14 mouse cellular contexts compared by ENCODE assay signal in the genomic region with DNA sequence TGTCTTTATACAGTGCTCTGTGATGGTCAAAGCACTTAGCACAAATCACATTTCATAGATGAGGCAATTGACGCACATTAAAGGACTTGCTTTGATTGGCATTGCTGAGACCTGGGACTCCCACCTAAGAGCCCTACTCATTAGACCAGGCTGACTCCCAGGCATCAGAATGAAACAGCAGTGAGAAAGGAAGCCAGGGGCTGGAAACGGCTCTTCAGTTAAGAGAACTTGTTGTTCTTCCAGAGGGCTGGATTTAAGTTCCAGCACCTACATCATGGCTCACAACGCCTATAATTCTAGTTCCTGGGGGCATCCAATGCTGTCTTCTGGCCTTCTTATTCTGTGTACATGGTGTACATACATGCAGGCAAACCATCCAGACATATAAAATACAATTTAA.
DNase-seq lines count a peak whose midpoint lies in the region; ATAC-seq lines count a peak whose summit lies in the region.
"Had no signal": no experiment of that assay in that cellular context is flagged by ENCODE, and none has a peak within 500 bp of the region (broad histone marks: within the 10 kb centered on the region; RNA-seq: fewer than 3 reads in every experiment).

No protein-coding gene starts in this region.

- no peak overlapping the region for H3K4me3 ChIP-seq in heart, embryonic 12.5 days
- H3K4me3 ChIP-seq in kidney, embryonic 16.5 days (ENCODE audit: low read length): no peak overlapping the region
- no peak overlapping the region for H3K4me3 ChIP-seq in embryonic facial prominence, embryonic 15.5 days (replicated peaks)
- no peak overlapping the region for H3K4me3 ChIP-seq in stomach, embryonic 15.5 days (replicated peaks)
- H3K4me3 ChIP-seq: liver, embryonic 12.5 days had no signal

- H3K27me3 ChIP-seq in heart, embryonic 12.5 days (replicated peaks): no peaks in the 10 kb centered on the region
- H3K27me3 ChIP-seq in kidney, embryonic 16.5 days (ENCODE audit: insufficient read depth, low read length): no peaks in the 10 kb centered on the region
- no peaks in the 10 kb centered on the region for H3K27me3 ChIP-seq in embryonic facial prominence, embryonic 15.5 days
- no peaks in the 10 kb centered on the region for H3K27me3 ChIP-seq in stomach, embryonic 15.5 days (replicated peaks)
- H3K27me3 ChIP-seq: liver, embryonic 12.5 days had no signal

- peak; percentile 94 for DNase-seq in heart, adult 11 months
- no peak for DNase-seq in kidney, adult 18-20 months
- DNase-seq in liver: no peak
- DNase-seq in adrenal gland, adult (ENCODE audit: inconsistent age in 2 of 2, low spot score in 1 of 2): no peak
- DNase-seq: adrenal gland, adult 8-10 months; cerebellum, adult 9-10 months; layer of hippocampus, adult 9-11 months; right cerebral cortex, postnatal 25 days had no signal

- WGBS in heart, embryonic 12.5 days: 77% methylated on average over 3 of the region's 3 CpGs
- WGBS in kidney, embryonic 16.5 days: 62% methylated on average over 3 of the region's 3 CpGs
- 74% methylated on average over 3 of the region's 3 CpGs for WGBS in embryonic facial prominence, embryonic 15.5 days
- 78% methylated on average over 3 of the region's 3 CpGs for WGBS in stomach, embryonic 15.5 days

- H3K27ac ChIP-seq in heart, embryonic 12.5 days (ENCODE audit: poor library complexity, severe bottlenecking): no peak overlapping the region
- H3K27ac ChIP-seq in kidney, embryonic 16.5 days (ENCODE audit: low read length): peak overlapping the region; percentile 78
- H3K27ac ChIP-seq in embryonic facial prominence, embryonic 15.5 days (replicated peaks): peak overlapping the region; percentile 44
- H3K27ac ChIP-seq in stomach, embryonic 15.5 days: peak overlapping the region; percentile 72
- H3K27ac ChIP-seq: hindbrain, postnatal 0 days; liver, embryonic 12.5 days had no signal

- H3K36me3 ChIP-seq in heart, embryonic 12.5 days: no peaks in the 10 kb centered on the region
- H3K36me3 ChIP-seq in kidney, embryonic 16.5 days (ENCODE audit: insufficient read depth, low read length): no peaks in the 10 kb centered on the region
- H3K36me3 ChIP-seq in embryonic facial prominence, embryonic 15.5 days: no peaks in the 10 kb centered on the region
- no peaks in the 10 kb centered on the region for H3K36me3 ChIP-seq in stomach, embryonic 15.5 days
- H3K36me3 ChIP-seq: liver, embryonic 12.5 days had no signal

- peaks cover 20% of the 10 kb centered on the region for H3K4me1 ChIP-seq in heart, embryonic 12.5 days (replicated peaks)
- peaks cover 44% of the 10 kb centered on the region for H3K4me1 ChIP-seq in kidney, embryonic 16.5 days (ENCODE audit: insufficient read depth, low read length)
- peaks cover 48% of the 10 kb centered on the region for H3K4me1 ChIP-seq in embryonic facial prominence, embryonic 15.5 days
- H3K4me1 ChIP-seq in stomach, embryonic 15.5 days: peaks cover 20% of the 10 kb centered on the region
- H3K4me1 ChIP-seq: liver, embryonic 12.5 days had no signal

- no peaks in the 10 kb centered on the region for H3K9me3 ChIP-seq in heart, embryonic 12.5 days (replicated peaks)
- no peaks in the 10 kb centered on the region for H3K9me3 ChIP-seq in kidney, embryonic 16.5 days (ENCODE audit: low read length)
- H3K9me3 ChIP-seq in embryonic facial prominence, embryonic 15.5 days (replicated peaks): no peaks in the 10 kb centered on the region
- H3K9me3 ChIP-seq in stomach, embryonic 15.5 days: no peaks in the 10 kb centered on the region
- H3K9me3 ChIP-seq: liver, embryonic 12.5 days had no signal

- no peak overlapping the region for H3K4me2 ChIP-seq in heart, embryonic 12.5 days
- H3K4me2 ChIP-seq in kidney, embryonic 16.5 days (replicated peaks; ENCODE audit: low read depth, low read length): no peak overlapping the region
- H3K4me2 ChIP-seq in embryonic facial prominence, embryonic 15.5 days (replicated peaks): no peak overlapping the region
- H3K4me2 ChIP-seq in stomach, embryonic 15.5 days: no peak overlapping the region
- H3K4me2 ChIP-seq: liver, embryonic 12.5 days had no signal

- no peak for ATAC-seq in heart, embryonic 12.5 days (ENCODE audit: insufficient number of reproducible peaks, low FRiP score)
- ATAC-seq in kidney, embryonic 16.5 days (ENCODE audit: low FRiP score, low TSS enrichment): no peak
- ATAC-seq in embryonic facial prominence, embryonic 15.5 days (ENCODE audit: insufficient number of reproducible peaks, low FRiP score, low TSS enrichment, low read depth): no peak
- no peak for ATAC-seq in stomach, embryonic 15.5 days (ENCODE audit: insufficient read depth, low FRiP score, low read depth)
- ATAC-seq: liver, embryonic 12.5 days had no signal

- no peak overlapping the region for H3K9ac ChIP-seq in heart, embryonic 12.5 days
- no peak overlapping the region; the same call in 1 of the 2 replicates for H3K9ac ChIP-seq in kidney, embryonic 16.5 days (replicated peaks; ENCODE audit: low read length)
- no peak overlapping the region for H3K9ac ChIP-seq in embryonic facial prominence, embryonic 15.5 days
- no peak overlapping the region for H3K9ac ChIP-seq in stomach, embryonic 15.5 days
- H3K9ac ChIP-seq: liver, embryonic 12.5 days had no signal
